Mouse (Mus musculus) stomach, embryonic 15.5 days (tissue): ENCODE measurements around the gene Usp31. TPM values are rescaled to one million over a fixed set of nuclear protein-coding genes. Genes with fewer than 3 reads are reported as not detected.

Source experiments
- ATAC-seq: fragments of 200-750 bp; cut with Nextera tagmentation; 2 replicates; pipeline ENCODE4 v1.8.0; 2017; ENCODE audit warnings: low read depth, moderate number of reproducible peaks, moderate TSS enrichment; ENCODE audit not compliant: insufficient read depth, low FRiP score
- H3K27ac ChIP-seq: fragments of 300-500 bp; sonication (generic); 2 replicates; pipeline ENCODE4 v1.5.1; 2015; ENCODE audit warnings: mild to moderate bottlenecking, inconsistent platforms
- H3K27me3 ChIP-seq: fragments of 300-500 bp; sonication (generic); replicated peaks from 2 replicates; pipeline ENCODE4 v1.6.1; 2015; ENCODE audit warnings: inconsistent platforms
- H3K36me3 ChIP-seq: fragments of 300-500 bp; sonication (generic); 2 replicates; pipeline ENCODE4 v1.6.1; 2015; ENCODE audit warnings: inconsistent platforms
- H3K4me1 ChIP-seq: fragments of 300-500 bp; sonication (generic); 2 replicates; pipeline ENCODE4 v1.6.1; 2015; ENCODE audit warnings: inconsistent platforms
- H3K4me2 ChIP-seq: fragments of 300-500 bp; sonication (generic); 2 replicates; pipeline ENCODE4 v1.6.1; 2015; ENCODE audit warnings: mild to moderate bottlenecking, inconsistent platforms
- H3K4me3 ChIP-seq: fragments of 300-500 bp; sonication (generic); replicated peaks from 2 replicates; pipeline ENCODE4 v1.5.1; 2015; ENCODE audit warnings: inconsistent platforms
- H3K9ac ChIP-seq: fragments of 300-500 bp; sonication (generic); 2 replicates; pipeline ENCODE4 v1.6.1; 2015; ENCODE audit warnings: inconsistent platforms
- H3K9me3 ChIP-seq: fragments of 300-500 bp; sonication (generic); 2 replicates; pipeline ENCODE4 v1.6.1; 2016; ENCODE audit warnings: inconsistent platforms
- WGBS: fragments of 180-500 bp; shearing (Covaris S2); methylation state at CpG from one replicate; pipeline ENCODE4 v1.1.7; 2015; 5-methylcytosine and 5-hydroxymethylcytosine counted together
- polyA plus RNA-seq: library from polyadenylated mRNA; unstranded; fragments of >200 nt; fragmentation: Nextera tagmentation; extraction: Ambion mirVana; gene quantifications from 2 replicates; pipeline ENCODE4 v1.2.1, GENCODE M21; 2015

The Usp31 gene
- polyA plus RNA-seq, 1 experiment from 2014 or later, result 2.0 TPM

DNA sequence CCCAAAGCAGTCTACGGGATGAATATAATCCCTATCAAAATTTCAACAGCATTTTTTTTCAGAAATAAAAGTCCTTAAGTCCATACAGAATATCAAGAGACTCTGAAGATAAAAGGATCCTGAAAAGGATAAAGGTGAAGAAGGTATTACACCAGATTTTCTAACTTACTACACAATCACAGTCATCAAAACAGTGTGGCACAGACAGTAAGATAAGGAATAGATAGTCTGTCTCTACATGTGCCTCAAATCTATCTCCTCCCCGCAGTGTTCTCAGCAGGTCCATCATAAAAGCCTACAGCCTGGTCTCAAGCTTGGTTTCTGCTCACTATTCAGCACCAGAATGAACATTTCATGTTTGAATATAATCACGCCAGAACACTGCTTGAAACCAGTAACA, 6.6 kb downstream of the Usp31 start:
- H3K4me1 ChIP-seq, result no peaks in the 10 kb centered on the region
- H3K36me3 ChIP-seq, result no peaks in the 10 kb centered on the region
- no peak overlapping the region for H3K9ac ChIP-seq
- 88% methylated on average over 3 of the region's 3 CpGs for WGBS
- H3K27me3 ChIP-seq, result no peaks in the 10 kb centered on the region
- no peak overlapping the region for H3K4me3 ChIP-seq
- no peaks in the 10 kb centered on the region for H3K9me3 ChIP-seq
- no peak overlapping the region for H3K27ac ChIP-seq
- H3K4me2 ChIP-seq, result no peak overlapping the region
- no peak for ATAC-seq

DNA sequence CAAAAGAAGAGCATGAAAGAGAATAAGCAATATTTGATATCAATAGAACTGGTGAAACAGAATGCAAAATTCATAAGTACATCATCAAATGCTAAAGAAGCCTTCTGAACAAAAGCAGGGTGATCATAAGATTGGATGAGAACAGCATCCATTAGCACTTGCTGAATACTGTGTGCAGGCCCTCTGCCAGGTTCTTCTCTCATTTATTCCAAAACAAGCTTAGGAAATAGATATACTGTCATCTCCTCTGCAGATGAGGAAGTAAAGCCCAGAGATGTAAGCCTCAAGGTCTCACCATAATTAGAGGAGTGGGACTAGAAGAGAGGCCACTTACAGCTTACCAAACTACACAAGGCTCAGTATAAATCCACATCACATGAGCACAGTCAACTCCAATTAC, 7.8 kb downstream of the Usp31 start:
- Histone ChIP-seq H3K9me3 (no peaks in the 10 kb centered on the region), H3K27me3 (no peaks in the 10 kb centered on the region), H3K4me2 (no peak overlapping the region), H3K4me3 (no peak overlapping the region), H3K4me1 (no peaks in the 10 kb centered on the region), H3K9ac (no peak overlapping the region), H3K36me3 (no peaks in the 10 kb centered on the region), H3K27ac (no peak overlapping the region)
- no peak for ATAC-seq

DNA sequence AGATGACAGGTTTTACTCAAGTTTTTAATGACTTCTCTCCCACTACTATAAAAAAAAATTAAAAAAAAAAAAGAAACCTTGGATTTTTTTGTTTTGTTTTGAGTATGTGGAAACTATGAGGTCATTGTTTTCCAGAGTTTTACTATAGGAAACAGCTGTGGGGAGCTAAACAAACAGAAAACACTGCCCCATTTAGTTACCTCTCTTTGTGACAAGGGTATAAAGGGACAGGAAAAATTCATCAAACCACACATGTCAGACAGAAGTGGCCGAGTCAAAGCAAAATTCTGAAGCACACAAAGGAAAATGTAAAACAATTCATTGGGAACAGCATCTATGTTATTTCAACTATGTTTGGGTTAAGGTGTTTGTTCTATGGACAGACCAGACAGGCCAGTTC, 9.5 kb downstream of the Usp31 start:
- WGBS, result 51% methylated on average over 1 of the region's 1 CpGs
- no peak overlapping the region for H3K27ac ChIP-seq

DNA sequence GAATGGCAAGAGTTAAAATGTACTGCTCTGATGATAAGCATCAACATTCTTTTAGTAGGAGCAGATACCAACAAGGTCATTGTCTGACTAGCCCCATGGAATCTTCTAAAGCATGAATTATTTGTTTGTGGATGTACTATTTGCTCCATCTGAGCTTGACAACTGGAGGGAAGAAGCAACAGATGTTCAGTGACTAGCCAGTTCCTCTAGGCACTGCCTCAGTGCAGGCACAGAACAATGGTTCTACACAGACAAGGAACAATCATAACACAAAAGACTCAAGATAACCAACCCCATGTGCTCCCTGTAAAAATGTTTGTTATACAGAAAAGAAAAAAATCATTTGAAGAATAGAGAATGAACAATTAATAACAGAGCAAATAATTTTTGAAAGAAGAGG, 9.9 kb downstream of the Usp31 start:
- Histone ChIP-seq H3K27ac (no peak overlapping the region), H3K36me3 (no peaks in the 10 kb centered on the region), H3K27me3 (no peaks in the 10 kb centered on the region), H3K4me3 (no peak overlapping the region), H3K9ac (no peak overlapping the region), H3K4me2 (no peak overlapping the region), H3K4me1 (no peaks in the 10 kb centered on the region), H3K9me3 (no peaks in the 10 kb centered on the region)
- ATAC-seq, result no peak

More for the DNA sequence above, 9.5 kb downstream of the Usp31 start:
- Histone ChIP-seq H3K9ac (no peak overlapping the region), H3K4me2 (no peak overlapping the region), H3K4me3 (no peak overlapping the region), H3K9me3 (no peaks in the 10 kb centered on the region), H3K27me3 (no peaks in the 10 kb centered on the region), H3K36me3 (no peaks in the 10 kb centered on the region), H3K4me1 (no peaks in the 10 kb centered on the region)
- no peak for ATAC-seq

DNA sequence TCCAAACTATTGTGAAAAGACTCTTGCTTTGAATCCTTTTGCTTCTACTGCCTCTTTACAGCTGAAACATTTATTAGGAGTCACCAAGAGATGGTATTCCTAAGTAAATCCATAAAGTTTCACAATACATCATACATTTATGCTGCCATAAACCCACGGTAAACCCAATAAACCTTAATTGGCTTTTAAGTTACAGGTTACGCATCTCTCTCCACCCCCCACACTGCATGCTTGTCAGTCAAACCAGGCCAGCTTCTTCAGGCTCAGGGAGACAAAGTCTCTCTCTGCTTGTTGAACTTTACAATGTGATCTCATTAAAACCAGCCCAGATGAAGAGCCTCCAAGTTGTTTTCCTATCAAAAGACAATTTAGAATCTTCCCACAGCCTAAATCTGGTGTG, 15.2 kb downstream of the Usp31 start:
- 79% methylated on average over 2 of the region's 2 CpGs for WGBS
- H3K9ac ChIP-seq, result no peak overlapping the region
- H3K4me3 ChIP-seq, result no peak overlapping the region
- no peak for ATAC-seq
- no peak overlapping the region for H3K4me2 ChIP-seq
- H3K27ac ChIP-seq, result no peak overlapping the region
- no peaks in the 10 kb centered on the region for H3K4me1 ChIP-seq
- H3K27me3 ChIP-seq, result no peaks in the 10 kb centered on the region
- no peaks in the 10 kb centered on the region for H3K9me3 ChIP-seq
- H3K36me3 ChIP-seq, result no peaks in the 10 kb centered on the region

DNA sequence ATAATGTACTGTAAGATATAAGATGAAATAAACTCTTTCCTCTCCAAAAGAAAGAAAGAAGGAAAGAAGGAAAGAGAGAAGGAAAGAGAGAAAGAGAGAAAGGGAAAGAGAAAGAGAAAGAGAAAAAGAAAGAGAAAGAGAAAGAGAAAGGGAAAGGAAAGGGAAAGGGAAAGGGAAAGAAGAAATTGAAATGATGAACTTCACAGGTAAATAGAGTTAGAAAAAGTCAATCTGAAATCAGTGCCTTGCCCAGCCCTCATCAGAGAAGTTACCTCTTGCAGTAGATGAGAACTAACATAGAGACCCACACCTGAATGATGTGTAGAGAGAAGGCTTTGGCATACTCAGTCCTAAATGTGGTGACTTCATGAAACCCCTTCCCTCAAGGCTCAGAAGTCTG, 17.7 kb downstream of the Usp31 start:
- no peak overlapping the region for H3K4me3 ChIP-seq
- H3K27ac ChIP-seq, result no peak overlapping the region
- H3K9me3 ChIP-seq, result no peaks in the 10 kb centered on the region
- H3K4me1 ChIP-seq, result no peaks in the 10 kb centered on the region
- no peak overlapping the region for H3K4me2 ChIP-seq
- H3K36me3 ChIP-seq, result no peaks in the 10 kb centered on the region
- ATAC-seq, result no peak
- H3K9ac ChIP-seq, result no peak overlapping the region
- no peaks in the 10 kb centered on the region for H3K27me3 ChIP-seq

DNA sequence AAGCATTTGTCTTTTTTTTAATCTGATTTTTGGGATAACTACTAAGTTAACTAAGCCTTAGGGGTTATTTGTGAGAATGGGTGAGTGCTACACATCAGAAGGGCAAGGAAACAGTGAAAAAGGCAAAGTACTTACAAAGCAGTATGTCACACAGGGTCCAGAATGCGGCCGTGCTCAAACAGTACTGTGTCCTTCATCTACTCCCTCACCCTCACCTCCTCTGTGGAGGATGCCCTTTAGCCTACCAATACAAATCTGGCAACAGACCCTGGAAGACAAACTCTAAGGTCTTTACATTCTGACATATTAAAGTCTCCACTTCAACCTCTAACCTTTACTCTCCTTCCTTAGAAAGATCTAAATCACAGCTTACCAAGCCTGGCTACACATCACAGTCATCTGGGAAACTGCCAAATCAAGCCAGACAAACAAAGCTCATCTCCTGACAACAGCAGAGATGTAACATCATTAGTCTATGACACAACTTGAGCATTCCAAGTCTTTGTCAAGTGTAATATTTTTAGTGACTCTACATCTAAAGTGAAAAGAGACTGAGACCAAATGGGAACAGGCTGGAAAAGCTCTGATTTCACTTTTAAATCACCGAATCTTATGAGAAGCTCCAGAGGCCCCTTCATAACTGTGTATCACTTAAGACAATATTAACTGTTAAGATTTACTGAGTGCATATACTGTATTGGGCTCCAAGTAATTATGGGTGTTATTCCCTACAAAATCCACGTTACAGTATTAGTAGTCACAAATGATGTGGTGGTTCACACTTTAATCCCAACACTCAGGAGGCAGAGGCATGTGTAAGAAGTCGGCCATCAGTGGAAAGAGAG, 21.7 kb downstream of the Usp31 start:
- Histone ChIP-seq H3K9ac (no peak overlapping the region), H3K4me2 (no peak overlapping the region), H3K36me3 (no peaks in the 10 kb centered on the region), H3K9me3 (no peaks in the 10 kb centered on the region), H3K4me3 (no peak overlapping the region), H3K27ac (no peak overlapping the region), H3K27me3 (no peaks in the 10 kb centered on the region), H3K4me1 (no peaks in the 10 kb centered on the region)
- 83% methylated on average over 5 of the region's 5 CpGs for WGBS
- ATAC-seq, result no peak

DNA sequence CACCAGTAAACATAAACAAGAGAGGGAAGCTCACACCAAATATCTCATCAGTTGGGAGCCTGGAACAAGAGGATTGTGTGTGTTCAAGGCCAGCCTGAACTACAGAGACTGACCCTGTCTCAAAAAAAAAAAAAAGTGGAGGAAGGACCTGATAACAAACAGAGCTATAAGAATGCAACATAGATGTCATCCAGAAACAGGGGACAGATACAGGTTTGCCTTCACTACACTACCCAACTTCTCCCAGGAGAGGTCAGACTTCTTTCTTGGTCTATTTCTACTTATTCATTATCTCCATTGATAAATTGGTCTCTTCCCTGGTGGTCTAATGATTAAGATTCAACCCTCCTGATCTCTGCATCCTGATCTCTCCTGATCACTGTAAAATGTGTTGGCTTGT, 25.9 kb downstream of the Usp31 start:
- H3K9ac ChIP-seq, result no peak overlapping the region
- no peaks in the 10 kb centered on the region for H3K9me3 ChIP-seq
- H3K36me3 ChIP-seq, result peaks cover 4% of the 10 kb centered on the region
- no peaks in the 10 kb centered on the region for H3K4me1 ChIP-seq
- no peaks in the 10 kb centered on the region for H3K27me3 ChIP-seq
- ATAC-seq, result no peak
- no peak overlapping the region for H3K27ac ChIP-seq
- no peak overlapping the region for H3K4me3 ChIP-seq
- H3K4me2 ChIP-seq, result no peak overlapping the region

DNA sequence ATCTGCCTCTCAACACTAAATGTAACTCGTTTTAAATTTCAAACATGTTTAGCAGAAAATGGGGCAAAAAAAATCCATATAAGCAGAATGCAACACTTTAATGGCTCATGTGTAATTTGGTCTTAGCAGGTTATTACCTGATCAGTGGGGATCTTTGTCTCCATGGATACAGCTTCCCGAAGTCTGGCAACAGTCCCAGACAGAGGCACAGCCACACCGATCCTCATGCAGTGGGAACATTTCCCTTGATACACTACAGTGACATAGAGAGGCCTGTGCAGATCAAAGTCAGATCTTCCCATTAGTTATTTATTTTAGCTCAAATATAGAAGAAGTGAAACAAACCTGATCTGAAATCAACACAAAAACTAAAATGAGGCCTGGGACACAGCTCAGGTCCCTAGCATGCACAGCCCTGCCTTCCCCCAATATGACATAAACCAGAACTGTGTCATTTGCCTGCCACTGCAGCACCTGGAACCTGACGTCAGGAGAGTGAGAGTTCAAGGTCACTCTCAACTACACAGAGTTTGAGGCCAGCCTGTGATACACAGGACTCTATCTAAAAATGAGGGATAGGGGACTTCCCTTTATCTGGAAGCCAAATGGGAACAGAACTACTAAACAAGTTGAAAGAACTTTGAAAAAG, 29.8 kb downstream of the Usp31 start:
- ATAC-seq, result no peak
- 52% methylated on average over 4 of the region's 4 CpGs for WGBS
- H3K27ac ChIP-seq, result no peak overlapping the region
- H3K4me3 ChIP-seq, result no peak overlapping the region
- no peaks in the 10 kb centered on the region for H3K4me1 ChIP-seq
- H3K4me2 ChIP-seq, result no peak overlapping the region
- H3K27me3 ChIP-seq, result no peaks in the 10 kb centered on the region
- no peak overlapping the region for H3K9ac ChIP-seq
- H3K36me3 ChIP-seq, result peaks cover 4% of the 10 kb centered on the region
- no peaks in the 10 kb centered on the region for H3K9me3 ChIP-seq

DNA sequence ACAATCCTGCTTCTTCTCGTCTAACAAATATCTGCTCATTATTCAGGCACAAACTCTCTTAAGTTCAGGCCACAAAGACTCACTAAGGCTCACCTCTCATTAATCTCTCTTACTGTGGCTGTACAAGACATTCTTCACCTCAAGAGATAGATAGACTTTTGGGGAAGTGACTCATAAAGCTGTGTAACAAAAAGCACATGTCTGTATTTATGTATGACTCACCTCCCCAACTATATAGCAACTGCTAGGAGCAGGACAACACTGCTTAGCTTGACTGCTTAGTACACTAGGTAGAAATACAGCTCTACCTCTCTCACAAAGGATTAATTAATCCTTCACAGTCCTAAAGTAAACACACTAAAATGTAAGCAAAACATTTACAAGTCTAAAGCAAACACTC, 46.3 kb downstream of the Usp31 start:
- Histone ChIP-seq H3K27me3 (no peaks in the 10 kb centered on the region), H3K9me3 (no peaks in the 10 kb centered on the region), H3K27ac (no peak overlapping the region), H3K36me3 (peaks cover 17% of the 10 kb centered on the region; the same call in 1 of the 2 replicates), H3K4me1 (no peaks in the 10 kb centered on the region), H3K9ac (no peak overlapping the region), H3K4me2 (no peak overlapping the region), H3K4me3 (no peak overlapping the region)
- WGBS, result 24% methylated on average over 1 of the region's 1 CpGs
- no peak for ATAC-seq

DNA sequence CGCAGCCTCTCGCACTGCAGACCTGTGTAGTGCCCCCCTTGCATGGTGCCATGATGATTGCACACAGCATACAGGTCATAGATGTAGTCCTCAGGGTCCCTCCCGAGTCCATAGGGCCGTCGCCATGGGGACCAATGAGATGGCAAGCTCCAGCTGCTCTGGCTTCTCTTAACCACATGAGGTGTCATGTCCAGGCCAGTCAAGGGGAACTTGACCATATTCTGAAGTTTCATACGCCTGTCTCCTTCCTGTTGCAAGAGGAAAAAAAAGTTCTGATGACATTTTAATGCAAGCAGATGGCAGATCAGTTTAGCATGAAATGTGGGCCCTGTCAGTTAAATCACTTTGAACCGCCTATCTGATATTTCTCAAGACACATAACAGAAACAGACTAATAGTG, 48.2 kb downstream of the Usp31 start:
- 83% methylated on average over 7 of the region's 7 CpGs for WGBS
- no peaks in the 10 kb centered on the region for H3K4me1 ChIP-seq
- H3K4me2 ChIP-seq, result no peak overlapping the region
- H3K36me3 ChIP-seq, result peaks cover 17% of the 10 kb centered on the region; the same call in 1 of the 2 replicates
- ATAC-seq, result no peak
- no peak overlapping the region for H3K27ac ChIP-seq
- H3K27me3 ChIP-seq, result no peaks in the 10 kb centered on the region
- H3K9me3 ChIP-seq, result no peaks in the 10 kb centered on the region
- H3K9ac ChIP-seq, result no peak overlapping the region
- H3K4me3 ChIP-seq, result no peak overlapping the region

DNA sequence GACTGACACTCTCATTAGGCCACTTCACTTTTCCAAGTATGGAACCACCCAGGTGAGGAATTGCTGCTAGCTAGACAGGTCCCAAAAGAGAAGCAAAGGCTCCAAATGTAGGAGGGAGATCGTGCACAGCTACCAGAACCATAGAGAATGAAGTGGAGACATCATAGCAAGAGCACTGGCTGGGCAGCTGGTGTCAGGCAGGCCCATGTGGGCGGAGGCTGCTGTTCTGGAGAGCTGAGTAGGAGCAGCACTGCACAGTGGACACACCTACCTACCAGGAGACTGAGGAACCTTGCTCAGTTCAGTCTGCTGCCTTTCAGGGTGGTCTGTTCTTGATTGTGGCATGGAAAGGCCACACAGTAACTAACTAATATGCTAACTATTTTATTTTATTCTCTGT, 52.4 kb downstream of the Usp31 start:
- Histone ChIP-seq H3K27ac (no peak overlapping the region), H3K9me3 (no peaks in the 10 kb centered on the region), H3K9ac (no peak overlapping the region), H3K4me1 (no peaks in the 10 kb centered on the region), H3K4me3 (no peak overlapping the region), H3K36me3 (0 out of 2 replicates have a peak, but pooled peaks cover 5% of the 10 kb centered on the region), H3K4me2 (no peak overlapping the region), H3K27me3 (no peaks in the 10 kb centered on the region)
- 96% methylated on average over 2 of the region's 2 CpGs for whole genome bisulfite sequencing
- no peak for ATAC-seq
